Mouse (Mus musculus) splenic B cell, adult 2 months (primary cell): ENCODE results near the gene Chek2.
A peak's percentile ranks its signal among the peaks of the same experiment; 100 is the strongest.

Experiments
- DNase-seq: peaks from one replicate; pipeline ENCODE4 v3.0.0-alpha.2; 2011; ENCODE audit warnings: low read depth, low spot score
- H3K27me3 ChIP-seq: 2 replicates; pipeline ENCODE4 v1.6.1; 2012; ENCODE audit warnings: mild to moderate bottlenecking, low read length, moderate library complexity, mixed read lengths; ENCODE audit not compliant: control insufficient read depth, poor library complexity, insufficient read depth, severe bottlenecking
- H3K36me3 ChIP-seq: 2 replicates; pipeline ENCODE4 v1.6.1; 2012; ENCODE audit warnings: mild to moderate bottlenecking, low read length, moderate library complexity, mixed read lengths; ENCODE audit not compliant: control insufficient read depth, poor library complexity, insufficient read depth, severe bottlenecking

Gene Chek2

GRCm38 (mm10) chr5:110908879-110909278 is 69.1 kb downstream of the Chek2 start:
- DNase-seq = peak; percentile 47
- H3K36me3 ChIP-seq = no peaks in the 10 kb centered on the region

GRCm38 (mm10) chr5:110909955-110910589 is 70.3 kb downstream of the Chek2 start:
- no peaks in the 10 kb centered on the region for H3K36me3 ChIP-seq
- DNase-seq = no peak
- H3K27me3 ChIP-seq = no peaks in the 10 kb centered on the region

More at GRCm38 (mm10) chr5:110908879-110909278, 69.1 kb downstream of the Chek2 start:
- H3K27me3 ChIP-seq = no peaks in the 10 kb centered on the region

- no peak for DNase-seq
- H3K27me3 ChIP-seq = no peaks in the 10 kb centered on the region
- no peaks in the 10 kb centered on the region for H3K36me3 ChIP-seq
Measured at GRCm38 (mm10) chr5:110914859-110915258, 75.1 kb downstream of the Chek2 start.

GRCm38 (mm10) chr5:110916241-110916640 is 76.5 kb downstream of the Chek2 start:
- Histone ChIP-seq H3K36me3 (no peaks in the 10 kb centered on the region), H3K27me3 (no peaks in the 10 kb centered on the region)
- DNase-seq = no peak

GRCm38 (mm10) chr5:110919541-110919940 is 79.8 kb downstream of the Chek2 start:
- Histone ChIP-seq H3K36me3 (no peaks in the 10 kb centered on the region), H3K27me3 (no peaks in the 10 kb centered on the region)
- DNase-seq = no peak

- no peak for DNase-seq
- Histone ChIP-seq H3K36me3 (no peaks in the 10 kb centered on the region), H3K27me3 (no peaks in the 10 kb centered on the region)
Measured at GRCm38 (mm10) chr5:110923336-110923735, 83.6 kb downstream of the Chek2 start.
